Mouse (Mus musculus): ENCODE data around the gene Gm36028.

- TF ChIP-seq CTCF (IDR thresholded peaks at IDR 0.05; ENCODE audit: borderline replicate concordance, insufficient read depth, low read length), result no peak
- TF ChIP-seq POLR2A (IDR thresholded peaks at IDR 0.05; ENCODE audit: low read depth, low read length), result no peak
Observed at GRCm38 (mm10) chr16:37824778-37825505, 36.0 kb downstream of the Gm36028 start.

Data from embryonic fibroblast, embryonic 13.5 days (primary cell).